Mouse (Mus musculus) left cerebral cortex, adult 18-20 months (tissue): Measurements from ENCODE around the gene Gck. TPM values are rescaled to one million over a fixed set of nuclear protein-coding genes. Genes with fewer than 3 reads are reported as not detected.
"Not testable (repeated sequence)": the region's sequence is repeated elsewhere in the genome, so short reads cannot be mapped to it uniquely, and the experiment has no call there.

Experiments used
- DNase-seq, 2 experiments: peaks; one replicate each; pipeline ENCODE4 v3.0.0; 2021 to 2022; ENCODE audit warnings: low spot score in 2 of 2, mixed read lengths in 1 of 2
- total RNA-seq, 2 experiments: library from RNA; stranded (reverse); gene quantifications; 2 replicates each; pipeline ENCODE4 v1.2.3; 2021

Gck gene
- total RNA-seq, 2 experiments from 2014 or later, result 0.44 to 1.2 TPM

DNA sequence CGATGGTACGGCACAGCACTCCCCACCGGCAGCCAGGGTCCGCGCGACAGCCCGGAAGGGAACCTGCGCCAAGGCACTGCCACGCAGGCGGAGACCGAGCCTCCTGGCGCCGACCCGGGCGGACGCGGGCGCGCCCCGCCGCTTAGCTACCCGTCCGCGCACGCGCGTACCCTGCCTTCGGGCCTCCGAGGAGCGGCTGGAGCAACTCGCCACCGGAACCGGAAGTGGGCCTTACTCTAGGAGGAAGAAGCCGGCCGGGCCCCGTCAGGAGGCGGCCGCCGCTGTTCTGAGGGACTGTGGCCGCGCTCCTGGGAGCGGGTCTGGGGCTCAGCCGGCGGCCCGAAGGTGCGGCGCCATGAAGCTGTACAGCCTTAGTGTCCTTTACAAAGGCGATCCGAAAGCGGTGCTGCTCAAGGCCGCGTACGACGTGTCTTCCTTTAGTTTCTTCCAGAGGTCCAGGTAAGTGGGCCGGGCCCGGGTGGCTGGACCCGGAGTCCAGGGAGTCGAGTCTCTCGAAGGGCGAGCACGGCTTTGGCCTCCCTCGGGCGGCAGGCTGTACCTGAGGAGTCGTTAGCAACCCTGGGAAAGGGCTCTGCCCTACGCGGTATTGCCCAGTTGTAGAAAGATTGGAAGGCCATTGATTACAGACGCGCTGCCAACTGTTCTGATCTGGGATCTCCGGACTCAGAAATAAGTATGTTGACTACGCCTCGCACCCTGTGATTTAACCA lies 5.8 kb upstream of the Gck start, which contains the start of gene Ykt6:
Ykt6 (plus strand) TSS at position 148 of the 731 bp plus-strand sequence.
- DNase-seq, result peak; percentile 95 to 97

- no peak for DNase-seq
Observed at GRCm38 (mm10) chr11:5954965-5955504, 5.2 kb upstream of the Gck start.

DNA sequence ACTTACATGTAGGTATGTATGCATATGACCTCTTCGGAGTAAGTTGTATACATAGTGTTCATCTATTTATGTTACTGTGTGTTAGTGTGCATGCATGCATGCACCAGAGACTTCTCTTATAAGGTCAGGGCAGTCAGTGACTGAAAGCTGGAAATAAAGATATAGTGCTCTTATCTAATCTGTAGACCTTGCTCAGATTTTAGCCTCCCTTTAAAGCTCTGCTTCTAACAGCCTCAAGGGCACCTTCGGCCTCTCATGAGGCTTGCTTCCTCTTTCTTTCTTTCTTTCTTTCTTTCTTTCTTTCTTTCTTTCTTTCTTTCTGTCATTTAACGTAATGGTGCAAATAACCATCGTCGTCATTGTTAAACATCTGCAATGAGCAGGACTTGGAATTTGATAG lies 4.6 kb upstream of the Gck start:
- no peak for DNase-seq

GRCm38 (mm10) chr11:5953130-5953765 lies 3.4 kb upstream of the Gck start:
- no peak for DNase-seq

DNA sequence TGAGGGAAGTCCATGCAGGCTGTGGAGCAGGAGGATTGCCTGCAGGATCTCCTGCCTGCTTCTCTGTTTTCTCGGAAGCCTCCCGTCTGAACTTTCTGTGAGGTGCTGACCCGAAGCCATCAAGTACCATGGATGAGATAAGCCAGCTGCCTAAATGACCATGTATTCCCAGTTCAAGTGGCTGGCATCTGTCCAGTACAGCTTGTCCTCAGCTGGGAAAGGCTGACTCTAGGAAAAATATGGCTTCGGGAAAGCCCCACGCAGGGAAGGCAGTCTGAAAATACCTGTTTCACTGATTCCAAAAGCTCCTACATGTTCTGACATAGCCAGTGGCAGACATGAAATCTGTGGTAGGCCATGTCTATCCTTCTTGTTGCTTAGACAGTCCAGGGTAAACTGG lies 2.6 kb upstream of the Gck start:
- DNase-seq, result no peak

DNA sequence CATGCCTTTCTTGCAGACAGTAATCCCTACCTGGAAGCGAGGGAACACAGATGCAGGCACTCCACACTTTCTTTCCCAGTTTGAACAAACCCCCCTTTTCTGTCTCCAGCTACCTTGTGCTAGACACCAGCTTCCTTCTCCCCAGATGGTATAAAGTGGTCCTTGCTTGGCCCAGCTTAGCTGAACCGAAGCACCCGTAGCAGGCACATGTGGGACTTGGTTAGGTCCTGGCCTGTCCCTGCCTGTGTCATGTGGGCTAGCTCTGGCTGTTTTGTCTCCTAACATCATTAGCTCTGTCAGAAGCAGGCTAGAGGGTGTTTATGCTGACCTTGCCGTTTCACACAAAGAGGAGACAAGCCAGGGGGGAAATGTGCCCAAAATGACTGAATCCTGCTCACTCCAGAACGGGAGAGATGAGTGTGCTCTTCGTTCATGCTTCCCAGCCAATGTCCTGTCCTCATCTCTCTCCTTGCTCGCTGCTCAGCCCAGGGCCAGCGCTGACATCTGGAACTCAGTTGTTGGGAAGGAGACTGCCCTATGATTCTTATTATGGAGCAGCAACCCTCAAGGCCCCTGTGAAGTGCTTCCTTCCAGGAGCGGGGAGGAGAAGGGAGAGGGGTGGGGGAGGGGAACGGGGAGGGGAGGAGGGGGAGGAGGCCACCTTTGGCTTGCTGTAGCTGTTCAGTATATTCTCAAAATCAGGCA lies 1.2 kb downstream of the Gck start:
- DNase-seq, result no peak

GRCm38 (mm10) chr11:5947796-5948195 lies 2.1 kb downstream of the Gck start:
- no peak for DNase-seq

GRCm38 (mm10) chr11:5945096-5945495 lies 4.8 kb downstream of the Gck start:
- DNase-seq, result no peak

DNA sequence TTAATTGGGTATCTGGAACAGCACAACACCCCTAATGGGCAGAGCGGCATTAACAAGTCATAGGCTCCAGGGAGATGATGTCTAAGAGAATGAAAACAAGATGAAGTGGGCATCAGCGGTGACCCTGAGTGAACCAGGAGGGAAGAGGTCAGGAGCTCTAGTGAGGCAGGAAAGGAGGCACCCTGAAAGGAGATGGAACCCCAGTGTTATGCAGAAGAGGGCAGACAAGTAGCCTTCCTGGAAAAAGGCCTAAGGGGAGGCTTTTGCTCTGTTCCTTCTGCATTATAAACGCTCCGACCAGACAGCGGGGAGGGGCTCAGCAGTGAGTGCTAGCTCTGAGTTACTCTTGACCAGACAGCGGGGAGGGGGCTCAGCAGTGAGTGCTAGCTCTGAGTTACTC lies 6.9 kb downstream of the Gck start:
- DNase-seq, result no peak

GRCm38 (mm10) chr11:5934531-5934930 lies 15.3 kb downstream of the Gck start:
- not testable (repeated sequence) for DNase-seq

DNA sequence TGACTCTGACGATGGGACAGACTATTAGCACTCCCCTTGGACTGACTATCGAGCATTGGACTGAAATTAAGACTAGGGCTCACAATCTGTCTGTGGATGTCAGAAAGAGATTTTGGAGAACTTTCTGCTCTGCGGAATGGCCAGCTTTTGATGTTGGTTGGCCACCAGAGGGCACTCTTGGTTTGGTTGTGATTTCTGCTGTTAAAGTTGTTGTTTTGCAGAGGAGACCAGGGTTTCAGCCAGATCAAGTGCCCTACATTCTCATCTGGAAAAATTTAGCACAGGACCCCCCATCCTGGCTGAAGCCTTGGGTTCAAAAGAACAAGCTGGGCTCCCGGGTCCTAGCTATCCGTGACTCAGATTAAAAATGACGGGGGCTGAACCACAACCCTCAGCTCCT lies 17.9 kb downstream of the Gck start:
- DNase-seq, result not testable (repeated sequence)

GRCm38 (mm10) chr11:5930578-5930977 lies 19.3 kb downstream of the Gck start:
- DNase-seq, result no peak

- no peak for DNase-seq
Observed at GRCm38 (mm10) chr11:5926696-5927220, 23.1 kb downstream of the Gck start.

- DNase-seq, result no peak
Observed at GRCm38 (mm10) chr11:5924699-5925098, 25.2 kb downstream of the Gck start.

GRCm38 (mm10) chr11:5920323-5920960 lies 29.4 kb downstream of the Gck start:
- DNase-seq, result no peak

DNA sequence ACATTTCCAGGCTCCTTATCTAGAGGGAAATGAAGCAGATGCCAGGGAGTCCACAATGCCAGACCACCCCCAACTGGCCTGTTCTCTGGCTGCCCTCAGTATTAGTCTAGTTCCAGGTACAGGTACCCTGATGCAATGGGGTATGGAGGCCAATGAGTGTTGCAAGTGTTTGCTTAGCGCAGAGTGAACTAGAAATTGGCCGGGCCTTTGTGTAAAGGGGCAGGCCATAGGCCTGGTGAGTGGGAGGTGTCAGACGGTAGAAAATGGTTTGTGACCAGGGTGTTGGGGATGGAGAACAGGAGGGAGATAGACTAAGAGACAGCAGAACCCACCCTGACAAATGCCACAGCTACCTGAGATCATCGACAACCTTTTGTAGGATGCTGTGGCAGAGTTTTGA lies 30.3 kb downstream of the Gck start:
- DNase-seq, result no peak

DNA sequence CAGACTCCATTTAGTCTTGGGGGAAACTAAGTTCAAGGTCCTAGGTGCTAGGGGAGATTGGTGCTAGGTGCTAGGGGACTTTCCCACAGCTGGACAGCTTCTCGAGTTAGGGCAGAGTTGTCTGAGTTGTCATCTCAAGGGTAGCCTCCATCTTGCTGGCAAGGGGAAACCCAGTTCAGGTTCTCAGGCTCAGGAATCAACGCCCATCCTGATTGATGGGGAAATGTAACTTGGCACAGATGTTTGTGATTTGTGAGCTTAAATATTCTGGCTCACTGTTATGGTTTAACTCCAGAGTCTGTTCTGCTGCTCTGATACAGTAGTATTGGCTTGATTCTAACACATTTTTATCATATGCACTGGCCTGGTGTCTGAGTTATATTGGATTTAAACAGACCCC lies 31.8 kb downstream of the Gck start:
- no peak for DNase-seq

GRCm38 (mm10) chr11:5916178-5916548 lies 33.7 kb downstream of the Gck start:
- no peak for DNase-seq

GRCm38 (mm10) chr11:5915429-5916177 lies 34.3 kb downstream of the Gck start:
- peak; percentile 53 to 61 for DNase-seq

GRCm38 (mm10) chr11:5914940-5915339 lies 34.9 kb downstream of the Gck start:
- DNase-seq, result no peak

GRCm38 (mm10) chr11:5913936-5914335 lies 35.9 kb downstream of the Gck start:
- DNase-seq, result no peak
